Mouse (Mus musculus) gastrocnemius, adult 2 months (tissue): ENCODE results near the gene Trmu. TPM values are rescaled to one million over a fixed set of nuclear protein-coding genes. Genes with fewer than 3 reads are reported as not detected.
"Not testable (repeated sequence)": the region's sequence is repeated elsewhere in the genome, so short reads cannot be mapped to it uniquely, and the experiment has no call there.

Experiments
- DNase-seq: peaks from one replicate; pipeline ENCODE4 v3.0.0; 2022
- H3K27ac ChIP-seq: fragments of 200-600 bp; 2 replicates; pipeline ENCODE4 v1.8.1; 2022; ENCODE audit warnings: mild to moderate bottlenecking
- H3K4me3 ChIP-seq: fragments of 200-600 bp; 2 replicates; pipeline ENCODE4 v1.8.1; 2022; ENCODE audit warnings: mild to moderate bottlenecking, moderate library complexity
- CTCF ChIP-seq: fragments of 200-600 bp; IDR thresholded peaks from 2 replicates; pipeline ENCODE4 v1.8.1; 2022; ENCODE audit warnings: antibody characterized with exemption, mild to moderate bottlenecking, moderate library complexity
- intact Hi-C: fragments of 180-260 bp; cut with DNase I; formaldehyde crosslinking; loops from one replicate; pipeline ENCODE4 v1.15.1; 2025
- total RNA-seq, 2 experiments: library from RNA; stranded (reverse); gene quantifications; 2 replicates each; pipeline ENCODE4 v1.2.3; 2021

The Trmu gene
- total RNA-seq, 2 experiments from 2014 or later: 9.5 to 15.2 TPM

- intact Hi-C loops: loop anchor here (5.0 kb wide), 1 partner anchor 47 kb away; the partner anchor contains the start of gene Cdpf1
- peak; percentile 95 for DNase-seq
- Histone ChIP-seq H3K4me3 (peak within 1 kb of the TSS; percentile 79), H3K27ac (peak within 1 kb of the TSS; percentile 88)
- no peak for TF ChIP-seq CTCF
Measured at GRCm38 (mm10) chr15:85859490-85860031, 19.6 kb upstream of the Trmu start, which contains the start of gene Gtse1. Gene Gtse1, plus strand, starts transcription at chr15:85859745.

- intact Hi-C loops: loop anchor here (5.0 kb wide), 1 partner anchor 254 kb away; no protein-coding TSS in a partner anchor
- H3K4me3 ChIP-seq, DNase-seq, H3K27ac ChIP-seq: not testable (repeated sequence)
Measured at GRCm38 (mm10) chr15:85865913-85866312, 13.2 kb upstream of the Trmu start.

- Histone ChIP-seq H3K27ac (no peak overlapping the region), H3K4me3 (no peak overlapping the region)
- peak; percentile 74 for DNase-seq
- peak; percentile 98 for TF ChIP-seq CTCF
- intact Hi-C loops: loop anchor here (1.0 to 5.0 kb wide), 3 partner anchors 151 to 269 kb away; no protein-coding TSS in a partner anchor
Measured at GRCm38 (mm10) chr15:85867696-85868095, 11.4 kb upstream of the Trmu start.

GRCm38 (mm10) chr15:85877336-85877735, 1.8 kb upstream of the Trmu start:
- DNase-seq: no peak
- H3K4me3 ChIP-seq: no peak overlapping the region
- H3K27ac ChIP-seq: no peak overlapping the region
- no peak for TF ChIP-seq CTCF
- intact Hi-C loops: loop anchor here (5.0 kb wide), 1 partner anchor 65 kb away; the partner anchor contains the start of gene Cdpf1

GRCm38 (mm10) chr15:85879498-85879895, 385 bp downstream of the Trmu start:
- intact Hi-C loops: loop anchor here (5.0 kb wide), 1 partner anchor 67 kb away; the partner anchor contains the start of gene Cdpf1
- DNase-seq: peak; percentile 66
- H3K27ac ChIP-seq: peak overlapping the region; percentile 98
- H3K4me3 ChIP-seq: peak overlapping the region; percentile 83
- TF ChIP-seq CTCF: no peak

GRCm38 (mm10) chr15:85885606-85886005, 6.5 kb downstream of the Trmu start:
- no peak for TF ChIP-seq CTCF
- peak overlapping the region; percentile 78 for H3K27ac ChIP-seq
- no peak overlapping the region for H3K4me3 ChIP-seq
- peak; percentile 78 for DNase-seq
- intact Hi-C loops: no loop called here

- Histone ChIP-seq H3K4me3 (no peak overlapping the region), H3K27ac (no peak overlapping the region)
- no peak for TF ChIP-seq CTCF
- intact Hi-C loops: no loop called here
- no peak for DNase-seq
Measured at GRCm38 (mm10) chr15:85889235-85889634, 10.1 kb downstream of the Trmu start.

GRCm38 (mm10) chr15:85891971-85892370, 12.9 kb downstream of the Trmu start:
- H3K27ac ChIP-seq: no peak overlapping the region
- H3K4me3 ChIP-seq: no peak overlapping the region
- no peak for TF ChIP-seq CTCF
- intact Hi-C loops: no loop called here
- DNase-seq: no peak

GRCm38 (mm10) chr15:85892498-85893118, 13.5 kb downstream of the Trmu start:
- Histone ChIP-seq H3K4me3 (no peak overlapping the region), H3K27ac (no peak overlapping the region)
- intact Hi-C loops: no loop called here
- no peak for DNase-seq
- no peak for TF ChIP-seq CTCF

GRCm38 (mm10) chr15:85893871-85894270, 14.8 kb downstream of the Trmu start:
- TF ChIP-seq CTCF: no peak
- no peak overlapping the region for H3K4me3 ChIP-seq
- no peak overlapping the region for H3K27ac ChIP-seq
- intact Hi-C loops: no loop called here
- no peak for DNase-seq

GRCm38 (mm10) chr15:85896284-85896683, 17.2 kb downstream of the Trmu start:
- DNase-seq: peak; percentile 79
- Histone ChIP-seq H3K4me3 (no peak overlapping the region), H3K27ac (no peak overlapping the region)
- intact Hi-C loops: loop anchor here (1.0 to 2.0 kb wide), 3 partner anchors 139 to 239 kb away; no protein-coding TSS in a partner anchor
- TF ChIP-seq CTCF: peak; percentile 89

- intact Hi-C loops: loop anchor here (2.0 kb wide), 1 partner anchor 238 kb away; no protein-coding TSS in a partner anchor
- no peak for DNase-seq
- no peak overlapping the region for H3K27ac ChIP-seq
- TF ChIP-seq CTCF: no peak
- H3K4me3 ChIP-seq: no peak overlapping the region
Measured at GRCm38 (mm10) chr15:85897113-85897512, 18.0 kb downstream of the Trmu start.

- no peak for DNase-seq
- H3K27ac ChIP-seq: no peak overlapping the region
- intact Hi-C loops: no loop called here
- no peak overlapping the region for H3K4me3 ChIP-seq
- no peak for TF ChIP-seq CTCF
Measured at GRCm38 (mm10) chr15:85899396-85899795, 20.3 kb downstream of the Trmu start.

- intact Hi-C loops: no loop called here
- no peak overlapping the region for H3K27ac ChIP-seq
- H3K4me3 ChIP-seq: no peak overlapping the region
- no peak for TF ChIP-seq CTCF
- no peak for DNase-seq
Measured at GRCm38 (mm10) chr15:85900318-85900717, 21.2 kb downstream of the Trmu start.
